ENCODE assay signal across 9 mouse cellular contexts in the genomic region with DNA sequence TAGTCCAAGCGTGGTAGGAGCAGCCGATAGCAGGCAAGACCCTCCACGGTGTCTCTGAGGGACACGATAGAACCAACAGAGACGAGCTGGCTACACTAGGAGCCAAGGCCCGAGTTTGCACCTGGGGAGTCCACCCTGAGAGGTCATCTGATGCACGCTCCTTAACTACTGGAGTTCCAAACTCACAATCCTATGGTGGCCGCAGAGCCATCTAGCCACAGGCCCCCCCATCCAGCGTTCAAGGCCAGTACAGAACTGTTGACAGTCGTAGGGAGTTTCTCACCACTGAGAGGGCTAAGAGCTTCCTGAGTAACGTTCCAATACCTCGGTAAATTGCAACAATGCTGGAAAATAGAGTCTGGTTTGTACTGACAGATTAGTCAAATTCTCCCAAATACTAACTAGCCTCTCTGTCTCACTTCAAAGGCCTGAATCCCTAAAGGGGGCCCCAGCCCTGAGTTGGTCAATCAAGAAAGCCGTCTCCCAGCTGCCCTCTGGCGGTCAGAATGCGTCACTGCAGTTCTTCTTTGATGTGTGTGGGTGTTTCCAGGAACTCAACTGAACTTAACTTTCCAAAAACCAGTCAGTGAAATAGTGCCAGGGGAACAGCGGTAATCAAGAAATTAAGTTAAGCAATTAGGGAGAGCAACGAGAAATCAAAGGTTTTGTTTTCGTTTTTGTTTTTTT. TPM values are rescaled to one million over a fixed set of nuclear protein-coding genes. Genes with fewer than 3 reads are reported as not detected.
DNase-seq lines count a peak whose midpoint lies in the region; TF ChIP-seq lines count a peak whose summit lies in the region.
"Had no signal": no experiment of that assay in that cellular context is flagged by ENCODE, and none has a peak within 500 bp of the region (broad histone marks: within the 10 kb centered on the region; RNA-seq: fewer than 3 reads in every experiment).

No protein-coding gene starts in this region.

- no peaks in the 10 kb centered on the region for H3K9me3 ChIP-seq in limb, embryonic 10.5 days (replicated peaks)
- H3K9me3 ChIP-seq: embryonic facial prominence, embryonic 15.5 days had no signal

- H3K4me3 ChIP-seq in kidney, adult 2 months (ENCODE audit: insufficient read depth, low read depth, low read length) = no peak overlapping the region
- no peak overlapping the region for H3K4me3 ChIP-seq in limb, embryonic 10.5 days
- H3K4me3 ChIP-seq in thymus, adult 2 months (ENCODE audit: control insufficient read depth, insufficient read depth, low read length) = no peak overlapping the region
- H3K4me3 ChIP-seq: embryonic facial prominence, embryonic 15.5 days had no signal

- peak; percentile 83 for TF ChIP-seq CTCF in kidney, adult 2 months (conservative IDR thresholded peaks at IDR 0.05; ENCODE audit: insufficient read depth, insufficient read length, low read depth, low read length)
- TF ChIP-seq CTCF in thymus, adult 2 months (IDR thresholded peaks at IDR 0.05; ENCODE audit: borderline replicate concordance, control insufficient read depth, extremely low read depth, insufficient read depth, low read length, poor library complexity) = peak; percentile 75; the same call in 1 of the 2 replicates

- H3K4me1 ChIP-seq in kidney, adult 2 months (ENCODE audit: control insufficient read depth, insufficient read depth, low read length) = no peaks in the 10 kb centered on the region
- peaks cover 15% of the 10 kb centered on the region for H3K4me1 ChIP-seq in limb, embryonic 10.5 days
- H3K4me1 ChIP-seq in thymus, adult 2 months (replicated peaks; ENCODE audit: control insufficient read depth, insufficient read depth, low read length) = no peaks in the 10 kb centered on the region

- H3K27me3 ChIP-seq in kidney, adult 2 months (replicated peaks; ENCODE audit: control insufficient read depth, insufficient read depth, low read length) = no peaks in the 10 kb centered on the region
- no peaks in the 10 kb centered on the region for H3K27me3 ChIP-seq in limb, embryonic 10.5 days (ENCODE audit: low read depth, poor library complexity, severe bottlenecking)
- H3K27me3 ChIP-seq in thymus, adult 2 months (ENCODE audit: control insufficient read depth, insufficient read depth, low read length) = no peaks in the 10 kb centered on the region
- H3K27me3 ChIP-seq: embryonic facial prominence, embryonic 15.5 days had no signal

- 50% methylated on average over 18 of the region's 18 CpGs for WGBS in kidney, adult 2 months
- WGBS in limb, embryonic 10.5 days = 50% methylated on average over 18 of the region's 18 CpGs
- 56% methylated on average over 18 of the region's 18 CpGs for WGBS in thymus, adult 2 months

- DNase-seq in 3T3-L1 (ENCODE audit: low read depth, low spot score) (peak; percentile 79), NIH3T3 (ENCODE audit: low read depth) (peak; percentile 83)
- DNase-seq in cerebellum, postnatal 25 days = peak; percentile 76 to 82
- peak; percentile 85 for DNase-seq in gastrocnemius, postnatal 10 days
- peak; percentile 86 for DNase-seq in kidney, adult 2 months
- peak; percentile 91 for DNase-seq in limb, embryonic 10.5 days (ENCODE audit: low spot score)
- DNase-seq in natural killer cell, adult 2 months (ENCODE audit: low spot score in 2 of 2) = peak; percentile 41 to 64
- peak; percentile 77 for DNase-seq in thymus, adult 2 months

- no peak overlapping the region for H3K27ac ChIP-seq in kidney, adult 2 months (ENCODE audit: insufficient read depth, low read depth, low read length)
- H3K27ac ChIP-seq in limb, embryonic 10.5 days = peak overlapping the region; percentile 47
- no peak overlapping the region for H3K27ac ChIP-seq in thymus, adult 2 months (ENCODE audit: control insufficient read depth, insufficient read depth, low read length)
- H3K27ac ChIP-seq: embryonic facial prominence, embryonic 15.5 days had no signal

- H3K36me3 ChIP-seq in kidney, adult 2 months (ENCODE audit: control insufficient read depth, insufficient read depth, low read length) = no peaks in the 10 kb centered on the region
- no peaks in the 10 kb centered on the region for H3K36me3 ChIP-seq in limb, embryonic 10.5 days
- no peaks in the 10 kb centered on the region for H3K36me3 ChIP-seq in thymus, adult 2 months (ENCODE audit: control insufficient read depth, insufficient read depth, low read length)
- H3K36me3 ChIP-seq: embryonic facial prominence, embryonic 15.5 days had no signal

- no peak for TF ChIP-seq POLR2A in kidney, adult 2 months (IDR thresholded peaks at IDR 0.05; ENCODE audit: low read depth, low read length)
- no peak for TF ChIP-seq POLR2A in thymus, adult 2 months (IDR thresholded peaks at IDR 0.05; ENCODE audit: control insufficient read depth, extremely low read depth, insufficient read depth, low read length, poor library complexity)

RNA-seq across cellular contexts. Expression of a gene that starts 18.2 kb away (rescaled TPM):
- total RNA-seq in gastrocnemius, postnatal 10 days (2021) = 10 to 100 TPM; 14.5 to 14.6 TPM
- polyA plus RNA-seq in kidney, adult 2 months (2012; rRNA removed) = 39.2 and 40.3 TPM in 2 replicates
- polyA plus RNA-seq in limb, embryonic 10.5 days (2016; fragmentation: Nextera tagmentation; extraction: Ambion mirVana) = 8.8 and 11.6 TPM in 2 replicates
- polyA plus RNA-seq in thymus, adult 2 months (2012; rRNA removed) = 9.3 and 10.6 TPM in 2 replicates
